Mouse (Mus musculus) mouse trophoblast stem cell (cell line): ENCODE data around the gene Btbd19.

Experiments
- in situ Hi-C, 2 experiments: fragments of 300-500 bp; cut with MseI, MboI; formaldehyde crosslinking; loops; 2 replicates in 1 of 2; 3 replicates in 1 of 2; pipeline ENCODE4 v1.15.1; 2025

Btbd19 gene

DNA sequence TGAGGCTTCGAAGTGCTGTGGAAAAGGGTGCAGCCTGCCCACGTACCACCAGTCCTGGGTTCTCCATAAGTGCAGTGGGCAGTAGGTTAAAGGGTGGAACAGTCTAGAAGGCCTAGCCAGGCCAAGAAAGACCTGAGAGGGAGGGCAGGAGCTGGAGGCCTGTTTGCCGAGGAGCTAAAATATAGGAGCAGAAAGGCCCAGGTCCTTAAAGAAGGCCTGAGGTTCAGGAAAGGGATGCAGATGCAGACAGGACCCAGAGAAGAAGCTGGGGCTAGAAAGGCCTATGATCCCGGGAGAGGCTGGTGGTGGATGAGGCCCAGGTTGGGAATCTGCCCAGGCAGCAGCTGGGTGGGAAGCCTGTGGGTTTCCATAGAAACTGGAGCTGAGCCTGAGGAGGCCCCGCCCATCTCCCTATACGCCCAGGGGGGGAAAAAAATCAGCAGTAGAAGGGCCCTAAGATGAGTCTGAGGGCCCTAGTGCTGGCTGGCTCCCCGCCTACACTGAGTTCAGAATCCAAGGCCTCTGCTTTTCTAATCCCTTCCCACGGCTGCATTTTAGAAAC is at the start of gene Btbd19:
TSS of gene Btbd19 (minus strand) at position 378 of the 562 bp plus-strand sequence.
- in situ Hi-C loops: no loop called here

DNA sequence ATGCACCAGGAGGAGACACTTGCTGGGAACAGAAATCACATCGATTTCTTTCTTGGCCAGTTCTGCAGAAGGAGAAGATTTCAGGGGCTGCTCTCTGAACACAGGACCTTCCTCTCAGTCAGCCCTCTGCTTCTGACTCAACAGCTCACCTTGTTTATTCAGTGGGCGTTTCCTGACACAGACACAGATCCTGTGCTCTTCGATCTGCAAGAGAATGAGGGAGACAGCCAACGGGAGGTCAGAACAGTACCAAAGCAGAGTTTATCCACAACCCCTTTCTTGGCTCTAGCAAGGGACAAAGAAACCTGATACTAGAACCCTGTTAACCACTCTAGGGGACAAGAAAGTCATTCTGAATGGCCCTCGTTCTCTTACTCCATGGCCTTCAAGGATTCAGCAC is 44.4 kb upstream of the Btbd19 start:
- in situ Hi-C loops: no loop called here

DNA sequence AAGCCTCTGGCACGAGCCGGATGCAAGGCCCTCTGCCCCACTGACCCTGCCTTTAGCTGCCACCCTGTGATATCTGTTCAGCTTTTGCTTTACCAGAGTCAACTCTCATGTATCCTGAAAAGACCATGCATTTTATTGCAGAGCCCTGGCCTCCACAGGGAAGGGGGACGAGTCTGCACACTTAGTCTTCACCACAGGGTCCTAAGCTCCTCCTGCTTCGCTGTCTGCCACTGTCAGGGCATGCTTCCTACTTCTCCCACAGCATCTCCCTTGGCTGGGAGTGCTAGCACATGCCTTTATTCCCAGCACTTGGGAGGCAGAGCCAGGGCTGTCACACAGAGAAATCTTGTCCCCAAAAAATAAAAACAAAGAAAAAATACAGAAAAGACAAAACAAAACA is 35.7 kb upstream of the Btbd19 start:
- in situ Hi-C loops: no loop called here

DNA sequence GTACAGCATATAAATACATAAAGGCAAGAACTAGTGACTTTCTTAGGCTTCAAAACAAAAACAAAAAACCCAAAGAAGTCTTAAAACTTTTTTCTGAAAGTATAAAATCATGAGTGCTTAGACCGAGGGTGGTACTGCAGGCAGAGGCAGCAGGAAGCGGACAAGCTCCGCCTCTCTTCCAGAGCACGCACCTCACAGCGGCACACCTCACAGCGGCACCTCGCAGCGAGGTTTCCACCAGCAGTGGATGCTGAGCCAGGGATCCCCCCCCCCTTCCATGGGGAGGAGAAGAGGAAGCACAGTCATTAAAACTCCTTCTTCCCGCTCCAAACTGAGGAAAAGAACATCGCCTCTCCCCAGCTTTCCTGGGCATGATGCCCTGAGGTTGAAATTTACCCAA is 34.1 kb upstream of the Btbd19 start:
- in situ Hi-C loops: no loop called here

GRCm38 (mm10) chr4:117156372-117156771 is 30.8 kb upstream of the Btbd19 start:
- in situ Hi-C loops: no loop called here

- in situ Hi-C loops: no loop called here
These were observed 30.3 kb upstream of the Btbd19 start, which contains the start of gene Rps8 for GRCm38 (mm10) chr4:117155792-117156355. TSS of gene Rps8 (minus strand) at chr4:117156243.

DNA sequence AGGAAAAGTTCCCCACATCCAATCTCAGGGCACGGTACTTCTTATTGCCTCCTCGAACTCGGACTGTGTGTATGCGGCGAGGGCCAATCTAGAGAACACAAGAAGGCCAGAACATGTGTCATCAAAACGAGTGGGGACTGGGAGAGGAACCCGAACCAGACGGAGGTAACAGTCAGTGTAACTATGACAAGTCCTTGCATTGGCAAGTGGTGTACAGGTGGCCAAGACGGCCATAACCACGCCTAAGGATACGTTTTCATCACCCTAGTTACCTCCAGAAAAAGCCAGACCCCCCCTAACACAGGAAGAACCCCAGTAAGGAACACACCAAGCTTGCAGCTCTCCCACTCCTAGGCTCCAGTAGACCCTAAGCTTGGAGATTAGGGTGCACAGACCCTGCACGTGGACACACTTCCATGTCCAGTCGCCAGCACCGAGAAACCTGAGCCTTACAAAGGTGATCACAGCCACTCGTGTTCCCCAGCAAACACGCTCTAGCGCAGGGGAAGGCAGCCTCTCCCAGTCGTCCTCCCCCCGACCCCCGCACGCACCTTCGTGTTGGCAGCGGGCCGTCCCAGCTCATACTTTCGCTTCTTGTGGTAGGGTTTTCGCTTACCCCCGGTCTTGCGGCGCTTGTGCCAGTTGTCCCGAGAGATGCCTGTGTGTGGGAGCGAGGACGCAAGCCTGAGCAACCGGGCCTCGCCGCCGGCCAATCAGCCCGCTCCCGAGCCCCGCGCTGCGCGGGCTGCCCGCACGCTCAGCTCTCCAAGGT is 29.7 kb upstream of the Btbd19 start:
- in situ Hi-C loops: no loop called here

DNA sequence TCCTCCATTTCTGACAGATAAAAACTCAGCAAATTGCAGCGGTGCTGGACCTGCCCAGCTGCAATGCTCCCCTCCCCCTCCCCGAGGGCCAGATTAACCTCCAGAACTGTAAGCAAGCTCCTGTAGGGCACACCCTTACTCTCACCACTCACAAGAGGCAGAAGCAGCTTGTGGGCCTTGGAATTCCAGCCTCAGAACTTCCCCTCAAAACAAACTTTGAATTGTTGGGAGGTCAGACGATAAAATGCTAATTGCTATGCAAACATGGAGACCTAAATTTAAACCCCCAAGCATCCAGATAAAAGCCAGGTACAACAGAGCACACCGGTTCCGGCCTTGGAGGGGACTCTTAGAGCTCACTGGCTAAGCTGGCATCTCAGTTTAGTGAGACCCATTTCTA is 27.2 kb upstream of the Btbd19 start:
- in situ Hi-C loops: no loop called here

DNA sequence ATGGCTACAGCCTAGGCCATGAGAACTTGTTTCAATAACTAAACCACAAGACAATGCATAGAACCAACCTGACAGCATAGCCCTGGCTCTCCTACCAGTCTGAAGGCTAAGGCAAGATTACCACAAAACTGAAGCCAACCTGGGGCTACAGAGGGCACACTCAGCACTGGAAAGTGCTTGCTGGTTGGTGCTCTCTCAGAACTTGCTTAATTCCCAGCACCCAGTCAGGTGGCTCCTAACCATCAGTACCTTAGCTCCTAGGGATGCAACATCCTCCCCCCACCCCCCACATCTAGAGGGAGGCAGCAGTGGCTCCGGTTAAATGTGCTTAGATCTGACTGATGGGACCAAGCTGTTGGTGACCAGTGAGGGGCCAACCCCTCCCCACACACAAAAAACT is 25.9 kb upstream of the Btbd19 start:
- in situ Hi-C loops: no loop called here

DNA sequence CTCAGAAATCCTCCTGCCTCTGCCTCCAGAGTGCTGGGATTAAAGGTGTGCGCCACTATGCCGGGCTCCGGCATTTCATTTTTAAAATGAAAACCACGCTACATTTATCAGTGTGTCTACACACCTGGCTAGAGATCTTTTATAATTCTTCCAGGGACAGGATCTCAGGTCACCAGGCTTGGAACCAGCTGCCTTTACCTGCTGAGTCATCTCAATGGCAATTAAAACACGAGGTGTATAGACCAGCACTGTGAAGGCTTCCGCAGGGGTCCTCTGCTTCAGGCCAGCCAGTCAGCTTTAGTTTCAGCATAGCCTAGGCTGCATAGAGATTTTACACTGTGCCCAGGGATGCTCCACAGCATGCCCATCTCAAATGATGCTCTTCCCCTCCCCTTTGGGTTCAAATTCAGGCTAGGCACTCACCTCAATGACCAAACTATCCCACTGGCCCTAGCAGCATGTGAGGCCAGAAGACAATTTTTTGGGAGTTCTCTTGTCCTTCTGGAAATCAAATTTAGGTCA is 24.7 kb upstream of the Btbd19 start:
- in situ Hi-C loops: no loop called here

DNA sequence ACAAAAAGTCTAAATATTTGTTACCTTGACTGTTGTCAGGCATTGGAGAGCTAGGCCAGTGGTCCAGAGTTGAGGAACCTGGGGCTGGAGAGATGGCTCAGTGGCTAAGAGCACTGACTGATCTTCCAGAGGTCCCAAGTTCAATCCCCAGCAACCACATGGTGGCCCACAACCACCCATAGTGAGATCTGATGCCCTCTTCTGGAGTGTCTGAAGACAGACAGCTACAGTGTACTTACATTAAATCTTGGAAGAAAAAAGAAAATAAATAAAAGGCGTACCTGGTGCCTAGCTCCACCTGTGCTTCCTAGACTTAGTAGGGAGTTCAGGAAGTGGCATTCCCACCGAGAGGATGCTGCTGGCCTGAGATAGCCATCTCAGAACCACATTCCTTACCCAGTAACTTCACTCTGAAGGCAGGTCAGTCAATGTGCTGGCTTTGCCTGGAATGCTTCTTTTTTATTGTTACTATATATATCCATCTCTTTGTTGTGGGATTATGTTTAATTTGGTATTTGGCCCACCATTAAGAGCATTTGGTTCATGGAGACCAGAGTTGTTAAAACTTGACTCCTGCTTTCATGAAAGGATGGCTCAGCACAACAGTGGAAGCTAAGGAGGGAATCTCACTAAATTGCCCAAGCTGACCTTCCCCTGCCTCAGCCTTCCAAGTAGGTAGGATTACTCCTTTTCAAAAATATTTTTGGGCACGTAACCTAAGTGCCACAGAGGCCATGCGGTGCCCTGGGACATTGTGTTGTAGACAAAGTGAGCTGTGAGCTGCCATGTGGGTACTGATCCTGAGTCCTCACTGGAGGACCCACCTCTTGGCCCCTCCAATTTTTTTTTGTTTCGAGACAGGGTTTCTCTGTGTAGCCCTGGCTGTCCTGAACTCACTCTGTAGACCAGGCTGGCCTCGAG is 24.0 kb upstream of the Btbd19 start:
- in situ Hi-C loops: no loop called here

DNA sequence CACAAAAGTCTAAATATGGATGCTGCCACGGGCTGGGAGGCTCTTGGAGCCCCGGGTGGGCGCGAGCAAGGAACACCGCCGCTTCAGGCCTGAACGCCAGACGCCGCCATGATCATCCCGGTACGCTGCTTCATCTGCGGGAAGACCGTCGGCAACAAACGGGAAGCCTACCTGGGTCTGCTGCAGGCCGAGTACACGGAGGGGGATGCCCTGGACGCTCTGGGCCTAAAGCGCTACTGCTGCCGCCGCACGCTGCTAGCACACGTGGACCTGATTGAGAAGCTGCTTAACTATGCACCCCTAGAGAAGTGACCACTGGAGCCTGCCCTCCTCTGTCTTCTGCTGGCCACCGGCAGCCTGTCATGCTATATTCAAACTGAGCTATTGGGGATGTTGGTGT is 23.3 kb upstream of the Btbd19 start:
- in situ Hi-C loops: no loop called here

- in situ Hi-C loops: no loop called here
These were observed 22.7 kb upstream of the Btbd19 start for GRCm38 (mm10) chr4:117148047-117148713.

- in situ Hi-C loops: no loop called here
These were observed 20.7 kb upstream of the Btbd19 start for GRCm38 (mm10) chr4:117146176-117146575.

- in situ Hi-C loops: no loop called here
These were observed 19.7 kb upstream of the Btbd19 start for GRCm38 (mm10) chr4:117145248-117145647.

GRCm38 (mm10) chr4:117143023-117143422 is 17.5 kb upstream of the Btbd19 start:
- in situ Hi-C loops: loop anchor here in 1 of 2 experiments (5.0 kb wide), 1 partner anchor 41 kb away; no protein-coding TSS in a partner anchor

DNA sequence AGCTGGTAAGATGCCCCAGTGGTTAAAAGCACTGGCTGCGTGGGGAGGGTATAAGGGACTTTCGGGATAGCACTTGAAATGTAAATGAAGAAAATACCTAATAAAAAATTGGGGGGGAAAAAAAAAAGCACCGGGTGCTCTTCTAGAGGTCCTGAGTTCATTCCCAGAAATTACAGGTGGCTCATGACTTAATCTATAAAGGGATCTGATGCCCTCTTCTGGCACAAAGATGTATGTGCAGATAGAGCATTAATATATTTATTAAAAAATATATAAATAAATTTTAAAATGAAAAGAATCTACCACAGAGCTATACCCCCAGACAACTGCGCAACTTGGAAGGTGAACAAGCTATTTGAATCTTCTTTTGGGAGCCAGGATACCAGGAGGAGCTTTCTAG is 15.1 kb upstream of the Btbd19 start:
- in situ Hi-C loops: loop anchor here in 1 of 2 experiments (5.0 kb wide), 1 partner anchor 38 kb away; no protein-coding TSS in a partner anchor

GRCm38 (mm10) chr4:117139217-117139612 is 13.7 kb upstream of the Btbd19 start:
- in situ Hi-C loops: loop anchor here in 1 of 2 experiments (5.0 kb wide), 1 partner anchor 37 kb away; no protein-coding TSS in a partner anchor

GRCm38 (mm10) chr4:117138295-117139216 is 13.0 kb upstream of the Btbd19 start:
- in situ Hi-C loops: loop anchor here in 1 of 2 experiments (5.0 kb wide), 1 partner anchor 36 kb away; no protein-coding TSS in a partner anchor

DNA sequence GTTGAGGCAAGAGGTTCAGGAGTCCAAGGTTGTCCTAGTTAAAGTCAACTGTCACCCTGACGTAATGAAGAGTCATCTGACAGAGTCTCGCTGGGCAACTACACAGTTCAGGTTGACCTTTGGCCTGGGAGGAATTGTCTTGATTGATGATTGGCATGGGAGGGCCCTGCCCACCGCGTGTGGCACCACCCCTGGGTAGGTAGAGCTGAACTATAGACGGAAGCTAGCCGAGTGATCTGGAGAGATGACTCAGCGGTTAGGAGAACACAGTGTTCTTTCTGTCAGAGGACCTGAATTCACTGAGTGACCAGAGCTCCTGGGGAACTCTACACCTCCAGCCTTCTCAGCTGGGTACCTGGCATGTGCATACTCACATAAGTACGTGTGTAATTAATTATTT is 10.5 kb upstream of the Btbd19 start:
- in situ Hi-C loops: loop anchor here in 1 of 2 experiments (5.0 kb wide), 1 partner anchor 34 kb away; no protein-coding TSS in a partner anchor
